Mouse (Mus musculus) retina, postnatal 1 day (tissue): ENCODE measurements at regions not wholly inside any gene's neighbourhood (a gene's known extent, or its start where the extent isn't known, plus 50 kb on each side); places are given as distances from the start of the nearest gene placed in this dataset.

Experiments
- DNase-seq: peaks from one replicate; pipeline ENCODE4 v3.0.0-alpha.2; 2012

DNA sequence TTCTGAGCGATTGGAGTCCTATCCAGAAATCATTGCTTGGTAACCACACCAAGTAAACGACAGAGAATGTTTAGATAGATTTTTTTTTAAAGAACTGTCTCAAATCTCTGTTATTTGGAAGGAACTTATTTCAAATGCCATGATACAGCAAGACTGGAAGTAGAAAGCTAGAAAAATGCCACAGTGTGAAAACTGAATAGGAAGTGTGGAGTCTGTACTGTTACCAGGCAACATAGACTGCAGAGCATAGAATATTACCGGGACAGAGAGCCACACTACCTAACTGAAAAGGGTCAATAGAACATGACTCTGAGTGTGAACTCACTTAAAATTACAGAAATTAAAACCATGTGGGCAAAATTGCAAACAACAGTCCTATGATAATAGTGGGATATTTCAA, 52.4 kb upstream of the Adcy1 start:
- DNase-seq, result no peak

DNA sequence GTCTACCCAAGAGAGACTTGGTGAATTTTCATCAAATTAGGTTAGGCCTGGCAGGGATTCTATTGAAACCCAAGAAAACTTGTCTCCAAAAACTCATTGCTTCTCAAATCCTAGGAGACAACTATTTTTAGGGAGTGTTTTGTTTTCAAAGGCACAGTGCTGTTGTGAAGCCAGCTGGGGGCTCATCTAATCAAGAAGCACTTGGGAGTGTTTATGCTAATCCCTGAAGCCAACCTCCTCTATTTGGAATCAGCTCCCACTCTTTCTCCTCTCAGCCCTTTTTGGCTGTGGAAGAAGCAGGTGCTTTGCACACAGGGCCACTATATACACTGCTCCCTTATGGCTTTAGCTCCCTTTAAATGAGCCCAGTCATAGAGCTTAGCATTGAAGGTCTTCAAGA, 64.0 kb upstream of the Adcy1 start:
- no peak for DNase-seq

DNA sequence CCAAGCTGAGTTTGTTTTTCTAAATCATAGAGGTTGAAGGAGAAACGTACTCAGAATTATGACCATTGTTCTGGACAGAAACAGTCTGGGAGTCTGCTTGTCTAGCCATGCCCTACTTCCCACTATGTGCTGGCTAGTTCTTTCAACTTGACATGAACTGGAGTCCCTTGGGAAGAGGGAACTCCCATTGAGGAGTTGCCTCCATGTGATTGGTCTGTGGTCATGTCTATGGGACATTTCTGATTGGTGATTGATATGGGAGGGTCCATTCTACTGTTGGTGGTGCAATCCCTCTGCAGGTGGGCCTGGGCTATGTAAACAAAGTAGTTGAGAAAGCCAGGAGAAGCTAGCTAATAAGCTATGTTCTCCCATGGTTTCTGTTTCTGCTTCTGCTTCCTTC, 64.5 kb upstream of the Adcy1 start:
- no peak for DNase-seq

DNA sequence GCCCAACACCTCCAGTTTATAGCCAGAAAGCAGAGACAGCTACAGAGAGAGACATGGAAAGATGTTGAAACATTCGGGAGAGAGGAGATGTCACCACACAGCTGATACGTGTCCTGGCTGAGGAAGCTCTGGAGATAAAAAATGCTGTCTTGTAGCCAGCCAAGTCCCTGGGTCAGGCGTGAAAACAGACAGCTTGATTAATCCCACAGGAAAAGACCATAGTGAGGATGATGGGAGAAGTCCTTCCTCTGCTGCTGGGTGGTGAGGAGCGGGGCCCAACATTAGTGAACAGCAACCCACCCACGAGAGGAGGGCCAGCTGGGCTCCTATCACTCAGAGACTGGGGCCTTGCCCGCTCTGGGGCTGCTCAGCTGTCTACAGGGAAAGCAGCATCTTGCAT, 65.8 kb upstream of the Adcy1 start:
- no peak for DNase-seq

DNA sequence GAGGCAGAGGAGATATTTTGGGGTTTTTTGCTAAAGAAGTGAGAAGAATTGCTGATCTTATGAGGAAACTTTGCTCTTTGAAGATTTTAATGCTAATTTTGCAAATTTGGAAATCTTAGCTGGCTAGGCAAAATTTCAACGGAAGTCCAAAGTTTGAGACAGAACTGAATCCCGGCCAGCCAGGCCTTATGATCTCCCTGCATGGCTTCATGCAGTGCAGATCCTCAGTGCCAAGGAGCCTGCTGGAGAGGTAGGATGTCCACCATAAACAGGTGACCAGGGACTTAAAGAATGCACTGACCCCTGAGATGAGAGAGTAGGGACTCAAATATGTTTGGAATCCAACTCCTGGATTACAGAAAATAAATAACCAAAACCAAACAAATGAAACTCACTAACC, 69.6 kb upstream of the Adcy1 start:
- no peak for DNase-seq

DNA sequence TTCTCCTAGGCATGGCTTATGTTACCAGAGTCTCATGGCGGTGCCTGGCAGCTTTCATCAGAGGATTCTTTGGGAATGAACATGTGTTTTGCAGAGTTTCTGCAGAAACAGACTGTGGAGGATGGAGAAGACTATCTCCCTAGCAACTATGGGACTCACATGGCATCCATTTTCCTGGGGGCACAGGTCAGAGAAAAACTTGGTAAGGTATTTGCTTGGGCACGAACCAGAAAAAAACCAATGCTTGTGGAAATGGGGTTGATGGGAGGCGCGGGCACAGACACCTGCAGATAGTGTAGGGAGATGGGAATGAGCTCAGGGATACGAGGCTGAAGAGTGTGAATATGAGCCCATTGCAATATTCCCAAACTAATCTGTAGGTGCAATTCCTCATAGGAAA, 71.7 kb upstream of the Adcy1 start:
- no peak for DNase-seq

DNA sequence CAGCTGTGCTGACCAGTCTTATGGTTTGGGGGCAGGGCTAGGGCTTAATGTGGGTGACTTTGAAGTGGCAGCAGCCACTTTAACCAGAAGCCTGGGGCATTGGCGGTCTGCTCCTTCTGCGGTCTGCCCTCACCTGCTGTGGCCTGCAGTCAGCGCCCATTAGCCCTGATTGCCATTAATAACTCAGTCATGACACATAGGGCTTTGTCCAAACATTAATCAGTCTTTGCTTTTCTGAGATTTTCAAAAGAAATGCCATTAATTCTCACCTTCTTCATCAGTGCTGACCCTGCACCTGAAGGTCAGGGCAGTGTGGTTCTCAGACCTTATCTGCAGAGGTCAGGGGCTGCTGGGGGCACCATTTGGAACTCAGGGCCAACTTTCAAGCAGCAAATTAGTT, 72.6 kb upstream of the Adcy1 start:
- DNase-seq, result no peak

DNA sequence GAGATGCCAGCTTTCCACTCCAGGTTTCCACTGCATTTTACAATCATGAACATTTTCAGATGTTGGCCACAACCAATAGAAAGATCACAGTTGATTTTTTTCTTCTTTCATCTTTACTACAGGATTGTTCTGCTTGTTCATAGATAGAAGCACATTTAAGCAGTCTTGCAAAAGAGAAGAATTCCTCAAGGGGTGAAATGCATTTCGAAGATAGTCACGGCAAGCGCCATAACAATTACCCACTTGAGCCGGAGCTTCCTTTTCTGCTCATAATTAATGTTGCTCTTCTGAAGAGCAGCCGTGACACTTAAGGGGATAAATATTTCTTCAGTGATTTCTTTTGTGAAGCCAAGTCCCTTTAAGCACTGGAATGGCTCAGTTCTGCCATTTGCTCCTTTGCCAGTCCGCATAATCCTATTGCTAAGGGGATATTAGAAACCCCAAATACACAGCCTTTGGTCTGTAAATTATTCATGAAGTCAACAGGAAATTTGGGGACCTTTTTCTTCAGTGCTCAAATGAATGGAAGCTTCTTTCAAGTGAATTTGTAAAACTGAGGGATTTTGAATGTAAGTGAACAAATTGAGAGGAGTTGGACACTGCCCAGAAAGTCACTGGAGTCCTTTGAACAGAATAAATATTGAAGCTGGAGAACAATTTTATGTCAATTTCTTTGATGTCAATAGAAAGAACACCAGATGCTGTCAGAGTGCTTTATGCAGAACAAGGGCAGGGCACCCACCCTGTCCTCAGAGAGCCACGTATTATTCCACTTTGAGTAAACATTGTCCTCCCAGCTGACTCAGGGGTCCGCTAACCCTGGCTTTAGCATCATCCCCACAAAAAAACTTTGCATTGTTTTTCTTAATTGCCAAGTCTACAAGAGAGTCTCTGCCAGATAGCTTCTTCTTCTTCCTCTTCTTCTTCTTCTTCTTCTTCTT, 74.1 kb upstream of the Adcy1 start:
- no peak for DNase-seq

DNA sequence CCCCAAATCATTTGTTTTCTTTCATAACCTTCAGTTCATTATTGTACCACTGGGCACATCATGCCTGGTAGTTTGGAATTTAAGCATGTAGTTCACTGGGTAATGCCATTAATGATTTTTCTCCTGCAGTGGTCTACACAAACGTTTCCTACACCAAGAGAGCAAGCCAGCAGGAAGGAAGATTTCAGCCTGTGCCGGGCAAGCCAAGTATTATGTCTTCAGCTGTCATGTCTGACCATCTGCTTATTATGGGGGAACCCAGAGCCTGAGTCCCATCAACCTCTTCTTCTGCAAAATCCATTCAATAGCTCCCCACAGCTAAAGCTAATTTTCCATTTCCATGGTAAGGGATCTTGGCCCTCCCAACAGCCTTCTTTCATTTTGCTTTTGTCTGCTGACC, 75.3 kb upstream of the Adcy1 start:
- no peak for DNase-seq

DNA sequence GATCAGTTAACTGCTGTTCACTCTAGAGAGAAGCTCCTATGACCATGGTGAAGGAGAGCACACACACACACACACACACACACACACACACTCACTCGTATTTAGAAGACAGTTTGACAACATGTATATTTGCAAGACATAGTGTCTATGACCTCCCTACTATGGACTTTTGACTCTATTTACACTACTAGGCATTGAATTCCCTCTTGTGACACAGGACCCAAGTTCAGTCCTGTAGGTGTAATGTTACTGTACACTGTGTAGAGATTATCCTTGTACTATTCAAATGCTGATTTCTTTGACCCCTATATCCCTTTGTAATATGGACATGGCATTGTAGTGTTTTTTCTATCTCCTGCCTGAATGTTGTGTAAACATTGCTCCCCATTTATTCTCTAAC, 76.2 kb upstream of the Adcy1 start:
- no peak for DNase-seq

DNA sequence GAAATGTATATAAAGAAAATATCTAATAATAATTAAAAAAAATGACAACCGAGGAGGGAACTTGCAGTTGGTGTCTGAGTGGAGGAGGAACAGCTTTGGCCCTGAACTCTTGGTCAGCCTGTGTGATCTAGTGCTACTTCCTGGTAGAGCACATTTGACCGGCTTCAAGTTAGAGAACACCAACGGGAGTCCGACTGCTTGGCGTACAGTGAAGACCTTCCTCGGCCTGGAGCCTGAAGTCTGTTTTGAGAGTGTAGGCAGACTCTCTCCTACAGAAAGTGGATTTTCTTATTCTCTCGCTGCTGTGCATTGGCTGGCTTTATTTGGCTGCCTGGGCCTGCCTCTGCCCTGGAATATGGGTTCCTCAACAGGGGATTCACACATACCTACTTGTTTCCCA, 81.2 kb upstream of the Adcy1 start:
- no peak for DNase-seq

DNA sequence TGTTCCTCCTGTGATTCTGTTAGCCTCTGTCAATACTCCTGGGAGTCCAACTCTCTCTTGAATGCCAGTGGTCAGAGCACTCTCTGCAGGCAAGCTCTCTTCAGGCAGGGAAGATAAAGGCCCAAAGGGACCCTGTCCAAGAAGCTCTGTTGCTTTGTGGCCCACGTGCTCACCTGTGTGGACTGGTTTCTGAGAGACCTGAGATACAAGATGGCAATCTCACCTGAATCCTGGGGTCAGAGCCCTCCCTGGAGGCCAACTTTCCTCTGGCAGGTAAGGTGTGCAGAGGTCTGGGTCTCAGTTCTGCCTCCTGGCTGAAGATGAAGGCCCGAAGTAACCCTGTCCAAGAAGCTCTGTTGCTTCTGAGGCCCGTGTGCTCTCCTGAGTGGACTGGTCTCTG, 83.6 kb upstream of the Adcy1 start:
- no peak for DNase-seq

DNA sequence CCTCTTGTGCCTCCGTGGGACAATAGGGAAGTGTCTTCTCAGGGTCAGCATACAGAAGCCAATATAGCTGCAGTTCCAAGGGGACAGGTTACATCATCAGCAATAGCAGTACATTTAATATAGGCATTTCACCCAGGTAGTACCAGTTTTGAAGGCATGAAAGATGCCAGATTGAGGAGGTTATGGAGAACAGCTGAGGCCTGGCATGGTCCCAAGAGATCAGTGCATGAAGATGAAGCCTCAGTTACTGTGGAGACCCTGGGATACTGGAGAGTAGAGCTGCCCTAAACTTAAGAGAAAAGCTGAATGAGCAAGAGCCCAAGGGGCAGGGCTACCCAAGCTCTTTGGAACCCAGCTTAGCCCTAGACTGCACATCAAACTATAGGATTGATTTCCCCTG, 94.1 kb upstream of the Adcy1 start:
- DNase-seq, result no peak

DNA sequence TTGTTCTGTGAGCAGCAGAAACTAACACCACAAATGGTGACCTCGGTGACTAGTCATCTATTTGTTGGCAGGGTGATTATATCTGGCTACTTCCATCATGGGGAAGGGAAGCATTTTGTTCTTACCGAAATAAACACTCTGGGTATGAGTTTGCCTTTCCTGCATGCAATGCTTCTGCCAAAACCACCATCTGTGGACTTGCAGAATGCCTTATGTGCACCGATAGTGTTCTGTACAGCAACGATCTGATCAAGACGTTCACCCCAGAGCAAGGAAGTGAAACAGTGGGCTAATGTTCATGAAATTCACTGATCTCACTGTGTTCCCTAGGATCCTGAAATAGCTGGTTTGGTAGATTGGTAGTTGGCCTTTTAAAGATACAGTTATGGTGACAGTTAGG, 96.3 kb upstream of the Adcy1 start:
- no peak for DNase-seq

DNA sequence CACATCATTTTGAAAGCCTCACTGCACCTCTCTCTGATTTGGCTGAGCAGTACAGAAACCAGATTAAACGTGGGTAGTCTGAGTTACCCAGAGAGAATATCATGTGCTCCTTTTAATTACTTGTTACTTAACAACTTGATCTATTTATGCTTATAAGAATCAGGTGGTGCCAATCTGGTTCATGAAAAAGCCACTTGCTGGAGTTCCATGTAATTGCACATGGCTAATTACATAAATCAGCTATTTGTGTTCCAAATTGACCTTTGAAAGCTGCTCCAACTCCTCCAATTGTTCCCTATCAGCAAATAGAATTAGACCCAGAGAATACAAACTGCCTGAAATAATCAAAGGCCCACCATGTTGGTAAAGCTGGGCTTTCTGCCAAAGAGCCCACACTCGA, 98.8 kb upstream of the Adcy1 start:
- DNase-seq, result no peak

DNA sequence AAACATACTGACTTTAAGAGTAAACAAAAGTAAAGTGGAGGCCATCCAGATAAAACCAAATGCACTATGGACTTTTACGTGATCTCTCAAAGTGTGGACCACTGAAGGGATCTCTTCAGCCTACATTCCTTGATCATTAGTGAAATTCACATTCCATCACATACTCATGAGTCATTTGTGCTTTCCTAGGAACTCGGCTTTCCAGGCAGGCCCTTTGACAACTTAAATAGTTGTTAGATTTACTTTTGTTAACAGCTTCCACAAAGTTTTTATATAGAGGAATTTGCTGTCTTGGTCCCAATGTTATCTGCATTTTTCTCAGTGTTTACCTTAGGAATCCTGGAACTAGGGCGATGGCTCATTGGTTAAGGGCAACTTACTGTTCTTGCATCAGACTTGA, 99.7 kb upstream of the Adcy1 start:
- DNase-seq, result no peak

DNA sequence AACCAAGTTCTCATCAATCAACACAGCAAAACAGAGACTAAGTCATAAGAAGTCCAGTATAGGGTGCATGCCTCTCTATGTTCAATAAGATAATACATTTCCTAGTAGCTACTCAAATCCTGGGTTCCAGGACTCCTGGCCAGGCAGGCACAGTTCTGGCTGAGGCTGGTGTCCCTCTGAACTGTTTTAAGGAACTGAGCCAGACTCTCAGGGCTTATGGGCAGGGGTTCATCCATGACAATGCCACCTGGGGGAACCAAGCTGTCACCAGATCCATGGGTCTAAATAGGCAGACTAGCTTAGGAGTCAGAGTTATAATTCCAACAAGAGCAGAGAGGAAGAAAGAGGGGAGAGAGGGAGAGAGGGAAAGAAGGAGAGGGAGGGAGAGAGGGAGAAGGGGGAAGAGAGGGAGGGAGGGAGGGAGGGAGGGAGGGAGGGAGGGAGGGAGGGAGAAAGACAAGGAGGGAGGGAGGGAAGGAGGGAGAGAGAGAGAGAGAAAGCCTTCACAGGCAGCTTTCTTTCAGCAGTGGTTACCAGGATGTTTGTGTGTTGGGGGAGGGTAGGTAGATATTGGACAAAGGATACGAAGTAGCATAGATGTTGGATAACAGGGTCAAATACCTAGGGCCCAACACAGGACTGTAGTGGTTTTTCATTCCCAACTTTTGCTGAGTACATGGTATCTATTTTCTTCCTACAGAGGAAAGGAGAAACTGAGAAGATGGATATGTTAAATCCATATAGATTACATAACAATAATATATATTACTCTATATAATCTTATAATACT, 100.3 kb upstream of the Adcy1 start:
- no peak for DNase-seq

DNA sequence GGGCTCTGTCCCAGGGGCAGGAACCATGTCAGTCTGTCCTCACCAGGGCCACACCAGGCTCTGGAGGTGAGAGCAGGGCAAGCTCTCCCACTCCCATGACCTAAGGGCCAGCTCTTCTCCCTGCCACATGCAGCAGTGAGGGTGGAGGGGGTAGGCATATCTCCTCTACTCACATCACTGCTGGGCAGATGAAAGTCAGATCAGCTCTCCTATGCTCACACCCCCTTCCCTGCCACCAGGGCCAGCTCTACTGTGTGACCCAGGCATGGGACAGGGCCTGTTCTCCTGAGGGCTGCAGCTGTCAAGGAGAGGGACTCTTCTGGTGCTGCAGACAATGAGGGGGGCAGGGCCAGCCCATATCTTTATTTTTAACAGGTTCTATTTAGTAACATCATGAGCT, 101.0 kb upstream of the Adcy1 start:
- DNase-seq, result no peak

DNA sequence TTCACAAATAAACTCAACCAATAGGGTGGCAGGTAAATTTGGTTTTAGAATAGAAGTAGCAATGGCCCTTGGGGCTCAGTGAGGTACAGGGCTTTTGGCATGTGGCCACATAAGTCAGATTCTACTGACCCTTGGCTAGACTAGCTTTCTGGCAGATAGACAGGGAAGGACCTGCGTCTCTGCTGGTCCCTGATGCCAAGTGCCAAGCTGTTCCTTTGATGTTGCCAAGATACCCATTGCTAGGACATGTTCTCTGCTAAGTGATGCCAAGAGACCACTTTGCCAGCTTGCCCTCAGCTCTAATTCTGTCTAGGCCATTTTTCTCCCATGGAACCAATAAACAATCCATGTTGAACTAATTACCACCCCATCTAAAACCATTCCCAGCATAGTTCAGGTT, 110.5 kb upstream of the Adcy1 start:
- no peak for DNase-seq

DNA sequence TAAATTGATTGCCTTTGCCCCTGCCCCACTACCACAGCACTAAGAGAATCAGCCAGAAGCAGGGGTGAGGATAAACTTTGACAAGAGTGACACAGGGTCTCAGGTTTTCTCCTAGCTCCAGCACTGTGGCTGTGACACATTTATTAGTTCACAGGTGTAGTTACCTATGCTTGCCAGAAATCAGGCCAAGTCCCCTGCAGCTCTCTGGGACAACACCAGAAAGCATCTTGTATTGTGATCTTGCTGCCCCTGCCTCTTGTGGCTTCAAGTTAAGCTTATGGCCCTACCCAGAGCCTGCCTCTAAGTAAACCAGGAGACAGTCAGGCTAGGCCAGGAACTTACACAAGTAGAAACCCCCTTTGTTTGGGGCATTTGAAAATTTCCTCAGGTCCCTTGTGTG, 111.9 kb upstream of the Adcy1 start:
- no peak for DNase-seq

DNA sequence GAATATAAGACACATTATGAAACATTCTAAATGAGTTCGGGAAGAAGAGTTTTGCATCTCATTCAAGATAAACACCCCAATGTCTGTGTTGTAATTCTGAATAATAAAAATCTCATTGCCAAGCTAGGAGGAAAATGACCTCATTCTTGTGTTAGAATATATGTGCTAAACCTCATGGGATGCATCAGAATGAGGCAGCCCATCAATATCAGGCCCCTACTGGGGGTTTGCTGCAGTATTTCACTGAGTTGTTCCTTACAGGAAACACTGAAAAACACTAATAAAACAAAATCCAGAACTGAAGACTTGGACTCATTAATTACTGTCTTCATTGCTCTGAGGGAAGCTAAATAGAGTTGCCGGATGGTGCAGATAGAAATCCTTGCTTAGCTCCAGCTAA, 111.6 kb upstream of the Gm11983 start:
- DNase-seq, result no peak

DNA sequence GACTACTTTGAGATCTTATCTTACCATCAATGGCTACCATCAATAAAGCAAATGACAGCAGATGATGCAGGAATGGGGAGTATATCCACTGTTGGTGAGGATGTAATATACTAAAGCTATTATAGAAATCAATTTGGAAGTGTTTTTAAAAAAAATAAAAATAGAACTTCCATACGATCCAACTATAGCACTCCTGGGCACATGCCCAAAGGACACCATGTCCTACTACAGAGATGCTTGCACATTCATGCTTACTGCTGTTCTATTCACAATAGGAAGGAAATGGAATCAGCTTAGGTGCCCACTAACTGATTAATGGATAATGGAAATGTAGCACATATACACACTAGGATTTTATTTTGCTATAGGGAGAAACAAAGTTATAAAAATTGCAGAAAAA, 96.7 kb upstream of the Gm11983 start:
- no peak for DNase-seq

DNA sequence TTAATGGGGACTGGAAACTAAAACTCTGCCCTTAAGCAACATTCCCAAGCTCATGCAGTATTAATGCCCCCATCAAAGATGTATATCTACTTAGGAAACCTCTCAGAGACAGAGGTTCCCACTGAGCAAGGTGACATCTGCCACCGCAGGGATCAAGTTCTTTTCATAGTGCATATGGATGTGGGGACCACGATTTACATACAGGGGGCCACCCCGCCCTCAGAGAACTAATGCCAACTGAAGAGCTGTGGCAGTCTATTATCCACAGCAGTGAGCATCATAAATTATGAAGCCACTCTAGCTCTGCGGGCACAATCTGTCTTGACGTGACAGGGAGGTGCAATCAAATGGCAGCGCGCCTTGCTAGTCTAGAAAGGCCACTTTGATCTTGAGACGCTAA, 88.6 kb upstream of the Gm11983 start:
- peak; percentile 47 for DNase-seq

DNA sequence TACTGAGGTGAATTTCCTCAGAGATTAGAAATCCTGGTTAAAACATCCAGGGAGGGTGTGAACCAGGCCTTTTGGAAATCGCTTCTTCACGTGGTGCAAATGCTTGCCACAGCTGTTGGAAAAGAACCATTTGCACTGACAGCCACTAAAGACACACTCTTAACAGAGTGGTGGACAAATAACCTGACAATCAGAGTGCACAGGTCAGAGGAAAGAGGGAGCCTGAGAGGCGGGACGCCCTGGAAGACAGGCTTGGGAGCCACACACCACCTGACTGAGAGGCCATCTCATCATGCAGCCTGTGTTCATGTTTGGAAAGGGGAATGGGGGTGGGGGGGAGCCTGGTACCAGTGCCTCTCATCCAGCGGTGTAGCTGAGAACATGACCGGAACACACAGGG, 87.0 kb upstream of the Gm11983 start:
- DNase-seq, result no peak

DNA sequence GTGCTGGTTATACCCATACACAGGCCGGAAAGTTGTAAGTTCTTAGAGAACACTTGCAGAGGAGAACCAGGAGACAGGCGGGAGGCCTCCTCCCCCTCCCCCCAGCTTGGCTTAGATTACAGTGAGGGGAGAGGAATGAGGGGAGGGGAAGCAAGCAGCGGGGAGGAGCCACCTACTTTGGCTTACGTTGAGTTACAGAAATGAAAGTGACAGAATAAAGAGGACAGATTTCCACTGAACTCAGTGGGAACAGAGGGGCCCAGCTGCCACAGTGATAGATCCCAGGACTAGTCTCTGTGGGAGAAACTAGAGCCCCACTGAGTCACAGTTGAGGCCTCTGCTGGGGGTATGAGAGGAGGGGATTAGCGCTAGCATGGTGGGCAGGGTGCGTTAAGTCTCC, 86.5 kb upstream of the Gm11983 start:
- peak; percentile 69 for DNase-seq
